Mouse (Mus musculus) effector memory CD4-positive, alpha-beta T cell, adult 7 months (primary cell): ENCODE data around the gene Gm13023. TPM values are rescaled to one million over a fixed set of nuclear protein-coding genes. Genes with fewer than 3 reads are reported as not detected.

ENCODE experiments used
- polyA plus RNA-seq: library from polyadenylated mRNA; unstranded; fragments of 100-300 nt; shearing (Covaris generic); gene quantifications from one replicate; pipeline ENCODE4 v1.2.1, GENCODE M21; 2017

Gm13023 gene
- polyA plus RNA-seq: not detected

GRCm38 (mm10) chr4:143789052-143789451, at the start of gene Gm13023:
Gene Gm13023, plus strand, starts transcription at chr4:143789352.

GRCm38 (mm10) chr4:143815993-143816392, 26.8 kb downstream of the Gm13023 start, which contains the start of gene Gm13084:
Gene Gm13084, minus strand, starts transcription at chr4:143816093.

Other genes with a start within 250 kb of the Gm13023 start
- gene BC080695, start 237.7 kb upstream of the Gm13023 start, polyA plus RNA-seq: 0.27 TPM
- gene Gm13057, start 237.6 kb upstream of the Gm13023 start, polyA plus RNA-seq: not detected
- not detected for gene Gm13083, start 174.3 kb upstream of the Gm13023 start, polyA plus RNA-seq
- not detected for gene Gm13088, start 132.1 kb upstream of the Gm13023 start, polyA plus RNA-seq
- gene Gm13089, start 86.6 kb upstream of the Gm13023 start, polyA plus RNA-seq: 0.28 TPM
- 0.41 TPM for gene Gm13078, start 69.9 kb upstream of the Gm13023 start, polyA plus RNA-seq
- not detected for gene Gm13084, start 26.7 kb downstream of the Gm13023 start, polyA plus RNA-seq
- gene Gm13103, start 57.1 kb downstream of the Gm13023 start, polyA plus RNA-seq: not detected
- gene Pramef6, start 111.0 kb downstream of the Gm13023 start, polyA plus RNA-seq: not detected
- gene Pramef25, start 161.7 kb downstream of the Gm13023 start, polyA plus RNA-seq: not detected
- not detected for gene Gm13101, start 177.6 kb downstream of the Gm13023 start, polyA plus RNA-seq
- not detected for gene Pramef17, start 205.0 kb downstream of the Gm13023 start, polyA plus RNA-seq